Mouse (Mus musculus): ENCODE measurements around the gene Zfyve27.

Zfyve27 gene

GRCm38 (mm10) chr19:42163764-42164163 is at the start of gene Zfyve27:
Gene Zfyve27 (plus strand): TSS chr19:42163951.
- DNase-seq (ENCODE audit: low spot score): no peak

DNA sequence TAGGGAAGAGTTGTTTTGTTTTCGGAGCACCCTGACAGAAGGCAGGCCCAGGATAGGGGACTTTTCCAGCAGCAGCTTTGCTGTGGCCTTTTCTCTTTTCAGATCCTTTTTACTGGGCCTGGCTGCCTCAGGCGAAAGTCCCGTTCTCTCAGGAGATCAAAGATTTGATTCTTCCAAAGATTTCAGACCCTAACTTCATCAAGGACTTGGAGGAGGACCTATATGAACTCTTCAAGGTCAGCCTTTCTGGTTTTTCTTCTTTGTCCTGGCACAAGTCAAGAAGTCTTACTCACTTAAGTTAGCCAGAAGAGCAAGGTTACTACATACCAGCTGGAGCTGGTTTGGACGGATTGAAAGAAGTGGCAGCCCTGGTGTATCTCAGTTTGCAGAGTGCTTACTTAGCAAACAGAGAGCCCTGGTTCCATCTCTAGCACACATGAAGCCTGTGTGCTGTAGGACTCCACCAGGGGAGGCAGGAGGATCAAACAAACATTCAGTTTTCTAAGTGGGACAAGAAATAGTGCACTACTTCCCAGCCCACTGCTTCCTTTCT is 47.9 kb upstream of the Zfyve27 start:
- DNase-seq (ENCODE audit: low spot score): no peak

GRCm38 (mm10) chr19:42118142-42118541 is 45.6 kb upstream of the Zfyve27 start:
- DNase-seq (ENCODE audit: low spot score): no peak

DNA sequence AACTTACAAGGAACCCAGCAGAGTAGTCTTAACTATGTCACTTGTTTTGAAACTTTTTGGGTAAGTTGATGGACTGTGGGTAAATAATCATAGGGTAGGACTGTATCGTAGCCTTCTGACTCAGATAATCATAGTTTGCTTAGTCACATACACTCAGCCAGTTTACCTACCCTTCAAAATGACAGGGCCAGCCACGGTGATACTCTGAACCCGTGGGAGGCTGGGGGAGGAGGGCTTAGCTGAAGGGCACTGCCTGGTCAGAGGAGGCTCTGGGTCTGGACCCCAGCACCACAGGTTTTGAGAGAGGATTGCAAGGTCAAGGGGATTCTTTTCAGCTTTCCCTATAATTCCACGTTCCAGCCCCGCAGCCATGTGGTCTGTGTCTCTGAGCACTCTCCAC is 45.2 kb upstream of the Zfyve27 start:
- DNase-seq (ENCODE audit: low spot score): no peak

GRCm38 (mm10) chr19:42120451-42120850 is 43.3 kb upstream of the Zfyve27 start:
- DNase-seq (ENCODE audit: low spot score): no peak

DNA sequence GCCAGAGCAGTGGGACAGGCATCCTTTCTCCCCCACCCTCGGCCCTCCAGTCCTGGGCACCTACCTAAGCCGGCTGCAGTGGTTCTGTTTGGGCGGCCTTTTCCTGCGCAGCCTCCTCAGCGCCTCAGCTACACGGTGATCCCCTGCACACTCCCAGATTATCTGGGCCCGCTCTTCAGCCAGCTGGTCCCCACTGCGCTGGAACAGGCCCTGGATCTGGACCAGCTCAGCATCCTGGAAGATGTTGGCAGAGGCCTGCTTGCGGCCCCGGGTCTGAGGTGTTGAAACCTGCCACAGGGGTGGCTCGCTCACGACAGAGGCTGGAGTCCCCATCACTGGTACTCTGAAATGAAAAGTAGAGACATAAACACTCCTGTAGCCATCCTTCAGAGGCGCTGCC is 39.1 kb upstream of the Zfyve27 start:
- DNase-seq (ENCODE audit: low spot score): no peak

- no peak for DNase-seq (ENCODE audit: low spot score)
Measured at GRCm38 (mm10) chr19:42125501-42126218, 38.1 kb upstream of the Zfyve27 start.

DNA sequence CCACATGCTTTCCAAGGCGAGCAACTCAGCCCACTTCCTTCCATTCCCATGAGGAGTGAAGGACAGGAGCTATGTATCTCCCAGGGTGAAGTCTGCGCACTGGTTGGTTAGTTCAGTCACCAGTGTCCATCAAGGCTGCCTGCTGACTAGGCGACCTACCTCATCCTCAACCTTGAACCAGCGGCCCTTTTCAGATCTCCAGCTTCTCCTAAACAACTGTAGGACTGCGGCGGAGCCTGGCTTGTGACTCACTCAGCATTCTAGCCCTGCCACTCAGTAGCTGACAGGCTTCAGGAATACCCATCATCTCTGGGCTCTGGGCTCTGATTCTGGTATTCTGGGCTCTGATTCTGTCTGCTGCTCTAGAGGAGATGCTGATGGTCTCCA is 37.5 kb upstream of the Zfyve27 start:
- no peak for DNase-seq (ENCODE audit: low spot score)

DNA sequence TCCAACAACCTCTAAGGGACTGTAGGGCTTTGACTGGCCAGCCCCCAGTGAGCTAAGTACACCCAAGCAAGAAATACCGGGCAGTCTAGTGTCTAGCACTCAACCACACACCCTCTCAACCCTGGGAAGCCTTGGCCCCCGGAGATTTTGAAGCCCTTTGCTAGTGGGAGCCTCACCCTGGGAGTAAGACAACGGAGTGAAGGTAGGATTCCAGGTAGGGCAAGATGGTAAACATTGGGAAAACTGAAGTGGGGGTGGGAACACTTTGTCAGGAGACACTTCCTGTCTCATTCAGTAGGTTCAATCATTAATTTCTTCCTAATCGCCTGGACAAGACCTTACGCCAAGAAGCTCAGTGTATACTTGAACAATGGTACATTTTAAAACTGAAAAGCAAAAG is 36.7 kb upstream of the Zfyve27 start:
- no peak for DNase-seq (ENCODE audit: low spot score)

GRCm38 (mm10) chr19:42128052-42128740 is 35.6 kb upstream of the Zfyve27 start:
- no peak for DNase-seq (ENCODE audit: low spot score)

DNA sequence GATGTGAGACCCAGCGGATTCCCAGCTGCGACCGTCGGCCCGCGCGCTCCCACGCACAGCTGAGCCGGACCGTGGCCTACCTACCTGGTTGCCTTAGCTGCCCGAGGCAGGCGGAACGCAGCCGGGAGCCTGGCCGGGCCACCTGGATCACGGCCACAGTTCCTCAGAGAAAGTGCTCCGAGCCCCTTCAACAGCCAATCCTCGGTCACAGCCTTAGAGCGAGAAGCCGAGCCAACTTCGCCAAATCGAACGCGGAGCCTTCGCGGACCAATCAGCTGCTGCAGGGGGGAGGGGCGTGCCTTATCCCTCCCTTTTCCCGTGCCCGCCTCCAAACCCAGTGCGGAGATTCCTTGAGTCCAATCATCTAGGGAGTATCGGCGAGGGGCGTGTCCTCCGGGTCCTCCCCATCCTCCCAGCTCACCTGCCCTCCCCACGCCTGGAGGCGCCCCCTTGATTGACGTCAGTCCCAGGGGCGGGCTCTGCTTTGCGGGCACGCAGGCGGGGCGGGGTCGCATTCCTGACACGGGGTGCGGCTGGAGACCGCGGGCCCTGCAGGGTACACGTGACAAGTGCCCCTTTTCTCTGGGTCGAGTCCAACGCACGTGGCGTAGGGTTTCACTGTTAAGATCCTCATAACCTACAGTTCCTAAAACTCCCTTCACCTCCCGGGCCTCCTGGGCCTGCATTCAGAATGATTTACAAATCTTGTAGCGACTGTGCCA is 34.8 kb upstream of the Zfyve27 start, which contains the start of gene Avpi1:
Gene Avpi1 (minus strand): TSS at position 273 of the 722 bp plus-strand sequence.
- peak; percentile 96 for DNase-seq (ENCODE audit: low spot score)

DNA sequence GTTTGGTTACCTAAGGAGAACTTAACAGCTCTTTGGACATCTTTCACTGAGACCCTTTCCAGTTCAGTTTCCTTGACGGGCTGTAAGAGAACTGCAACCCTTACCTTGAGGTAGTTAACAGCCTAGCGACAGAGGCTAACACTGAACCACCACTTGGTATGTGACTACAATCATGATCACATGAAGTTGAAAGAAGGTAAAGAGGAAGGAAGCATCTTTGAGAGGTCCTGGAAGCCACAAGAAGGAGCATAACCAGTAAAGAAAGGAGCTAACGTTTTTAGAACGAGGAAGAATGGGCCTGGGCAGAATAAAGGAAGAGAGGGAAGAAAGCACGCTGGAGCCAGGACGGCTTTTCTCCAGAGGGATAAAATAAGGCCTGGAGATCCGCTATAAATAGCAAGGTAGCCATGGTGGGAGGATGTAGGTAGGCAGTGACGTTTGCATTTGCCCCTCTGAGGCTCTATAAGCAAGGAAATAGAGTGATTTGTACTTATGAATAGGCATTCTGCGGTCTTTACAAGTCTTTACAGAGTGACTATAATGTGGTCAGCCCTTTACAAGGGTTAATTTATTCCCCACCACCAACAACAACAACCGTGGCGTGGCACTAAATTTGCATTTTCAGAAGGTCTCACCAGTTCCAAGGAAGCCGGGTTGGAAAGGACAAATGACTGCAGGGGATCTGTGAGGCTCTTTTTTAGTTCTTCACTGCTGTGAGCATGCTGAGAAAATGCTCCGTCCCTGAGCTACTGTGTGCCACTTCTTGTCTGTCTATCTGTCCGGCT is 34.0 kb upstream of the Zfyve27 start:
- peak; percentile 43 for DNase-seq (ENCODE audit: low spot score)

GRCm38 (mm10) chr19:42130294-42130606 is 33.5 kb upstream of the Zfyve27 start:
- no peak for DNase-seq (ENCODE audit: low spot score)

DNA sequence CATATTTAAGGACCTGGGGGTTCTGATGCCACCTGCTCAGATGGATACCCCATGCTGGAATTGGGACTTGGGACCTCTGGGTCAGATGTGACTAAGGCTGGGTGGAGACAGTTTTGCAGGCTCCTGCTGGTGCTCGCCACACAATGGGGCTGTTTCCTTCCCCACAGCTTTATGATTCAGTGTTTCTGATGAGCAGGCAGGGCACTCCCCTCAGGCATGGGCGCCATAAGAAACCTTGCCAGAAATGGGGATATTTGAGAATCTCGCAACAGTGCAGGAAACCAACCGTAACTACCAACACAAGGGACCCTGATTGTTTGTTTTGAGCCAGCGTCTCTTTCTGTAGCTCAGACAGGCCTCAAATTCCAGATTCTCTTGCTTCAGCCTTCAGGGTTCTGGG is 32.6 kb upstream of the Zfyve27 start:
- DNase-seq (ENCODE audit: low spot score): no peak

DNA sequence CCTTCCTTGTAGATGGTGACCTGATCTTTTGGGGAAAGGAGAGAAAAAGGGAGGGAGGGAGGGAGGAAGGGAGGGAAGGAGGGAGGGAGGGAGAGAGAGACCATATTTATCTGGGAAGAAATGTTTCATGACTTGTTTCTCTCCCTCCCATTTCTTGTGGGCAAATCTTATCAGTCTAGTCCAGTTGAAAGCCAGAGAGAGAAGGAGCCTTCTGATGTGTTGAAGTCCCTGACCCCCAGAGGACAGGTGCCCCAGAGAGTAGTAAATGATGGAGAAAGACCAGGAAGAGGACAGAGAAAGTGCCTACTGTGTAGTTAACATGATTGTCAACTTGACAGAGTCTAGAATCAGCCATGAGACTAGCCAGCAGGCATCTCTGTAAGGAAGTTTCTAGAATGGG is 28.7 kb upstream of the Zfyve27 start:
- DNase-seq (ENCODE audit: low spot score): no peak

- no peak for DNase-seq (ENCODE audit: low spot score)
Measured at GRCm38 (mm10) chr19:42136126-42136525, 27.6 kb upstream of the Zfyve27 start.

- no peak for DNase-seq (ENCODE audit: low spot score)
Measured at GRCm38 (mm10) chr19:42137167-42137672, 26.5 kb upstream of the Zfyve27 start.

DNA sequence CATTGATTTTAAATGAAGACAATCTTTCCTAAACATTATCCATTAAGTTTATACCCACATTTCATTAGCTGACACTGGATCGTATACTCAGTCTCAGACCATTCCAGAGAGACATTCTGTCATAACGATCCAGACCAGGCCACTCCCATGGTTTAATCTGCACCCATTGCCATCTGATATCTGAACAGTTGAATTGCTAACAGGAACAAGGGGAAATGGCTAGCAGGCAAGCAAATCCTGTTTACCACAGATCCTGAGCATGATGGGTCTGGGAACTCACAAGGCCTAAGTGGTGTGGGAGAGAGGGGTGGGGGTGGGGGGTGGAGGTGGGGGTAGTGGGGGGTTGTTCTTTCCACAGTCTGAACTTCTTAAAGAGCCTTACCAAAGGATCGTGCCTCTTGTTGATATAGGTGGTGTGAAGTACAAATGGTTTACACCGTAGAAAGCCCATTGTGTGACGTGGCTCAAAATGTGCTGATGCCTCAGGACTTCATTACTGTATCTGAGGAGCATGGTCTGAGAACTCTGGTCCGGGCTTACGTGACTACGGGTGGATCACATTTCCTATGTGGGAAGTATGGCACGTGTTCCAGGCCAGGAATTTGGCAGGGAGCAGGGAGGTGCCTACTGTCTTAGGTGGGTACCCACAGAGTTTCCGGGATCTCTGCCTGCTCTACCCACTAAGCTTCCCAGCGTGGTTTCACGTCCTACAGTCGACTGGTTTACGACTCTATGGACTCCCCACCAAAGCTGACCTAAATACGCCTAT is 25.1 kb upstream of the Zfyve27 start:
- no peak for DNase-seq (ENCODE audit: low spot score)

DNA sequence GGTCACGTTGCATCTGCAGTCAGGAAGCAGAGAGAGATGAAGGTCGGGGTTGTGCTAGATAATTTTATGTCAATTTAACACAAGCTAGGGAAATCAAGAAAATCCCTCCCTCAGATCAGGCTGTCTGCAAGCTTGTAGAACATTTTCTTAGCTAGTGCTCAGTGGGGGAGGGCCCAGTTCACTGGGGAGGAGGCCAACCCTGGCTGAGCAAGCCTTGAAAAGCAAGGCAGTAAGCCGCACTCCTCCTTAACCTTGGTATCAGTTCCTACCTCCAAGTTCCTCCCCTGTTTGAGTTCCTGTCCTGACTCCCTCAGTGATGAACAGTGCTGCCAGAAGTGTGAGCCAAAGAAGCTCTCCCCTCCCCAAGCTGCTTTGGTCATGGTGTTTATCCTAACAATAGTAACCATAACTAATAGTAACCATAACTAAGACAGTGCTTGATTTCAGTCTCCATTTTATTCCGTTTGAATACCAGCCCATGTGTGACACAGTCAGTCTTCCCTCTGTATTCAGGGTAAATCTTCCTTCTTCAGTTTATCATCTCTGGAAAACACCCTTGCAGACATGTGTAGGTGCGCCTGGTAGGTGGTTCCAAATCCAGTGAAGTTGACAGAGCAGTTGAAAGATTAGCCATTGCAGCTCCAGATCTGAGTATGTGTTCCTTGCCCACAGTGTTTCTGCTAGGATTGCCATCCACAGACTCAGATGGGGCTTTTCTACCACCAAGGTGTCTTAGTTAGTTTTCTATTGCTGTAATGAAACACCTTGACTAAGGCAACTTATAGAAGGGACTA is 23.8 kb upstream of the Zfyve27 start:
- DNase-seq (ENCODE audit: low spot score): no peak

GRCm38 (mm10) chr19:42141998-42142397 is 21.8 kb upstream of the Zfyve27 start:
- no peak for DNase-seq (ENCODE audit: low spot score)

Measured in T-cell, adult 2 months (primary cell).